Mouse (Mus musculus): ENCODE data around the gene Rnf225.

DNA sequence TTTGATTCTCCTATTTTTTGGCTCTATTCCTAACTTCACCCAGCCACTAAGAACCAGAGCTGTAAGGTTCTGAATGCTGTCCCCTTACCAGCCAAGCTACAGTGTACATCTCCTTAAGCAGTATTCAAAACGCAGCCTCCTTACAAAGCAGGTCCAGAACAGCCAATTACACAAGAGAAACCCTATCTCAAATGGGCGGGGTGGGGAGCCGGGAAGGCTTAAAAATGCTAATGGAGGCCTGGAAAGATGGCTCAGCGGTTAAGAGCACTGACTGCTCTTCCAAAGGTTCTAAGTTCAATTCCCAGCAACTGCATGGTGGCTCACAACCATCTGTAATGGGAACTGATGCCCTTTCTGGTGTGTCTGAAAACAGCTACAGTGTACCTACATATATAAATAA lies 32.5 kb downstream of the Rnf225 start:
- no peak for TF ChIP-seq POLR2A (IDR thresholded peaks at IDR 0.05; ENCODE audit: borderline replicate concordance, extremely low read depth, low read depth, low read length)
- TF ChIP-seq CTCF (IDR thresholded peaks at IDR 0.05; ENCODE audit: insufficient read depth, low read length): no peak

All from lung, adult 2 months (tissue).